Mouse (Mus musculus): ENCODE measurements around the gene 5530401A14Rik.

DNA sequence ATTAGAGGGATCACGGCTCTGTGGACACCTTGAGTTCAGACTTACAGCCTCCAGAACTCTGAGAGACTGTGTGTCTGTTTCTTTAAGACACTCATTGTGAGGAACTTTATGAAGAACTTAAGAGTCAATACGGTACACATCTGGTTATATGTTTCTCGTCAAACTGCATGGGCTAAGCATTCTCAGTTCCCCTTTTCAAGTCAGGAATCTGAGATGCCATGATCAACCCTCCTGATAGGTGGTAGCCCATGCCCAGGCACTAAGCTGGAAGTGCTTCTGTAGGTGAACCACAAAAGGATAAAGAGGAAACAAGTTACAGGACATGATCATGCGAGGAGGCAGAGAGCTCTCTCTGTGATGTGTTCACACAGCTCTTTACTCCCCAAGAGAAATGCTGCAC lies 52.6 kb downstream of the 5530401A14Rik start:
- no peak for TF ChIP-seq CTCF (IDR thresholded peaks at IDR 0.05; ENCODE audit: low read depth, low read length)
- TF ChIP-seq GATA1 (IDR thresholded peaks at IDR 0.05; ENCODE audit: borderline replicate concordance, low read length), result no peak
- no peak for TF ChIP-seq TAL1 (conservative IDR thresholded peaks at IDR 0.05; ENCODE audit: low read depth, low read length)
- no peak for TF ChIP-seq POLR2AphosphoS5 (IDR thresholded peaks at IDR 0.05; ENCODE audit: insufficient replicate concordance, low read depth, low read length)

Measured in G1E (cell line).